Mouse (Mus musculus): Measurements from ENCODE around the gene Tmc8. TPM values are rescaled to one million over a fixed set of nuclear protein-coding genes. Genes with fewer than 3 reads are reported as not detected.

Tmc8 gene
- polyA plus RNA-seq, 1 experiment from 2014 or later = 0.76 TPM

DNA sequence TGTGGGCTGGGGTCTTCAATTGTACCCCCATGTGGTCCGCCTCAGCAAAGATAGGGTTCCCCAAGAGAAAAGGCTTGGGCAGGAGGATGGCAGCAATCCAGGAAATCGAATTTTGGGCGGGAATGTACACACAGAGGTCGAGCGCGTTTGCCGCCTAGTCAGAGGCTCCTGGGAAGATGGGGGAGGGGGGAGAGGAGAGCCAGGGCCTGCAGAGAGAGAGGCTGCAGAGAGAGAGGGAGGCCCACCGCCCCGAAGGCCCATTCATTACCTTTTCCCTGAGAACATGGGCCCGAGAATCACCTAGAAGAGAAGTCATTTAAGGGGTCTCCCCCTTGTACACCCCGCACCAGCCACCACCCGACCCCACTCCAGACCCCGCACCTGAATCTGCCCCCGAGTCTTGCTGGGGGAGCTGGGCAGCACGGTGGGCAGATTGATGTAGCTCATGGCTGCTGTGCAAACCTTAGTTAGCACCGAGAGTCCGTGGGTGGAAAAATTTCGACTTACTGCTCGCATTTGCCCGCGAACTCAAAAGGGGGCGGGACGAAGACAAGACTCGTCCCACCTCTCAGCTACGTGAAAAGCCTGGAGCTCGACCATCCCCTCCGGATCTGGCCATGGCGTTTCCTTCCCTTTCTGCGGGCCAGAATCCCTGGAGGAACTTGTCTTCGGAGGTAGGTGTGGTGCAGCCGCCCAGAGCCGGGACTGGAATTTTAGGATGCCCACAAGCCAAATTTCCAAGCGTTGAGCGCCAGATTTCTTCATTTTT is 43.6 kb downstream of the Tmc8 start, which contains the start of the genes Afmid and Tk1:
Gene Afmid, plus strand, starts transcription at position 592 of the 769 bp plus-strand sequence.
Gene Tk1, minus strand, starts transcription at position 760 of the 769 bp plus-strand sequence.
- under 1% methylated on average over 34 of the region's 34 CpGs for WGBS
- peak; percentile 34; the same call in 1 of the 2 replicates for ATAC-seq

DNA sequence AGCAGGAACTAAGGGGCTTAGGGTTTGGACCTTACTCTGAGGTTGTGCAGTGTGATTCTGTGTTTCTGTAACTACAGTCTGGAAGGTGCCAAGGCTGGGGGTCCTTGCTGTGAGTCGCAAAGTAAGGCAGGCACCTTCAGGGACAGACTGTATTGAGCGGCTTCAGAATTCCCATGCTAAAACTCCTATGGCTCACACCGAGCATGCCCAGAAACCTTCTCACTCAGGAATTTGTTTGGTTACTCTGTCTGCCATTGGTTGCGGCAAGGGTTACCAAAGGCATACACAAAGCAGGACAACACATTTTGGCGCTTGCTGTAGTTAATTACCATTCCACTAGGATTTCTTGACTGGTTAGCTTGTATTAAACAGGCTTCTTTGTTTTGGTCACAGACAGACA is 44.3 kb downstream of the Tmc8 start:
- Histone ChIP-seq H3K9me3 (ENCODE audit: control insufficient read depth, low read length) (no peaks in the 10 kb centered on the region), H3K4me2 (ENCODE audit: low read length) (peak overlapping the region; percentile 95), H3K4me3 (ENCODE audit: low read length) (peak overlapping the region; percentile 53), H3K27me3 (replicated peaks; ENCODE audit: control insufficient read depth, insufficient read depth, low read length) (no peaks in the 10 kb centered on the region), H3K36me3 (ENCODE audit: control insufficient read depth, insufficient read depth, low read length) (no peaks in the 10 kb centered on the region), H3K27ac (ENCODE audit: low read depth, low read length) (peak overlapping the region; percentile 59), H3K9ac (ENCODE audit: low read depth, low read length) (peak overlapping the region; percentile 66), H3K4me1 (ENCODE audit: control insufficient read depth, insufficient read depth, low read depth, low read length) (peaks cover 42% of the 10 kb centered on the region)
- WGBS = 7% methylated on average over 5 of the region's 5 CpGs
- peak; percentile 10; the same call in 1 of the 2 replicates for ATAC-seq

More for the DNA sequence above, 43.6 kb downstream of the Tmc8 start, which contains the start of the genes Afmid and Tk1:
- Histone ChIP-seq H3K27ac (ENCODE audit: low read depth, low read length) (peak within 1 kb of the TSS; percentile 59), H3K9me3 (ENCODE audit: control insufficient read depth, low read length) (no peaks in the 10 kb centered on the region), H3K4me3 (ENCODE audit: low read length) (peak within 1 kb of the TSS; percentile 53), H3K36me3 (ENCODE audit: control insufficient read depth, insufficient read depth, low read length) (no peaks in the 10 kb centered on the region), H3K4me2 (ENCODE audit: low read length) (peak within 1 kb of the TSS; percentile 95), H3K27me3 (replicated peaks; ENCODE audit: control insufficient read depth, insufficient read depth, low read length) (no peaks in the 10 kb centered on the region), H3K9ac (ENCODE audit: low read depth, low read length) (peak within 1 kb of the TSS; percentile 66), H3K4me1 (ENCODE audit: control insufficient read depth, insufficient read depth, low read depth, low read length) (peaks cover 42% of the 10 kb centered on the region)

DNA sequence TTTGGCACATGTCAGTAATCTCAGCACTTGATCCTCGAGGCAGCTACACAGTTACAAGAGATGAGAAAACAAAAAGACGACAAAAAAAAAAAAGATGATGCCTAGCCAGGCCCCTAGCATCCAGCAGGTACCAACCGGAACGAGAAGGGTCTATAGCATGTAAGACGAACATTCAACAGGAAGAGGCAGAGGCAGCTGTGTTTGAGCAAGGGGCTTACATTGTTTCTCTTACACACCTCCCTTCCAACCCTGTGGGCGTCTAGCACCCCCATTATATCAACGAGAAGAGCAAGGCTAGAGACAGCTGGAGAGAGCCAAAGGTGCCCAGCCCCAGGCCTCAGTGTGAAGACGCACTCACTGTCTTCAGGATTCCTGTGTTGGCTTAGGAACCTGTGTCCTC is 45.0 kb downstream of the Tmc8 start:
- WGBS = 73% methylated on average over 8 of the region's 8 CpGs
- H3K4me2 ChIP-seq (ENCODE audit: low read length) = no peak overlapping the region
- H3K4me1 ChIP-seq (ENCODE audit: control insufficient read depth, insufficient read depth, low read depth, low read length) = peaks cover 42% of the 10 kb centered on the region
- H3K4me3 ChIP-seq (ENCODE audit: low read length) = no peak overlapping the region
- H3K36me3 ChIP-seq (ENCODE audit: control insufficient read depth, insufficient read depth, low read length) = no peaks in the 10 kb centered on the region
- H3K9ac ChIP-seq (ENCODE audit: low read depth, low read length) = no peak overlapping the region
- no peak overlapping the region for H3K27ac ChIP-seq (ENCODE audit: low read depth, low read length)
- no peak for ATAC-seq
- no peaks in the 10 kb centered on the region for H3K27me3 ChIP-seq (replicated peaks; ENCODE audit: control insufficient read depth, insufficient read depth, low read length)
- no peaks in the 10 kb centered on the region for H3K9me3 ChIP-seq (ENCODE audit: control insufficient read depth, low read length)

GRCm38 (mm10) chr11:117827386-117827785 is 45.5 kb downstream of the Tmc8 start:
- no peak for ATAC-seq
- no peak overlapping the region for H3K27ac ChIP-seq (ENCODE audit: low read depth, low read length)
- no peak overlapping the region for H3K4me3 ChIP-seq (ENCODE audit: low read length)
- H3K9me3 ChIP-seq (ENCODE audit: control insufficient read depth, low read length) = no peaks in the 10 kb centered on the region
- no peaks in the 10 kb centered on the region for H3K27me3 ChIP-seq (replicated peaks; ENCODE audit: control insufficient read depth, insufficient read depth, low read length)
- peaks cover 44% of the 10 kb centered on the region for H3K4me1 ChIP-seq (ENCODE audit: control insufficient read depth, insufficient read depth, low read depth, low read length)
- WGBS = 73% methylated on average over 3 of the region's 3 CpGs
- no peaks in the 10 kb centered on the region for H3K36me3 ChIP-seq (ENCODE audit: control insufficient read depth, insufficient read depth, low read length)
- H3K9ac ChIP-seq (ENCODE audit: low read depth, low read length) = no peak overlapping the region
- H3K4me2 ChIP-seq (ENCODE audit: low read length) = no peak overlapping the region

- Histone ChIP-seq H3K4me3 (ENCODE audit: low read length) (no peak overlapping the region), H3K9ac (ENCODE audit: low read depth, low read length) (no peak overlapping the region), H3K9me3 (ENCODE audit: control insufficient read depth, low read length) (no peaks in the 10 kb centered on the region), H3K27ac (ENCODE audit: low read depth, low read length) (peak overlapping the region; percentile 46; the same call in 1 of the 2 replicates), H3K4me2 (ENCODE audit: low read length) (no peak overlapping the region), H3K27me3 (replicated peaks; ENCODE audit: control insufficient read depth, insufficient read depth, low read length) (no peaks in the 10 kb centered on the region), H3K36me3 (ENCODE audit: control insufficient read depth, insufficient read depth, low read length) (no peaks in the 10 kb centered on the region), H3K4me1 (ENCODE audit: control insufficient read depth, insufficient read depth, low read depth, low read length) (peaks cover 46% of the 10 kb centered on the region)
- 77% methylated on average over 18 of the region's 18 CpGs for WGBS
- ATAC-seq = no peak
Observed at GRCm38 (mm10) chr11:117828149-117828887, 46.4 kb downstream of the Tmc8 start.

DNA sequence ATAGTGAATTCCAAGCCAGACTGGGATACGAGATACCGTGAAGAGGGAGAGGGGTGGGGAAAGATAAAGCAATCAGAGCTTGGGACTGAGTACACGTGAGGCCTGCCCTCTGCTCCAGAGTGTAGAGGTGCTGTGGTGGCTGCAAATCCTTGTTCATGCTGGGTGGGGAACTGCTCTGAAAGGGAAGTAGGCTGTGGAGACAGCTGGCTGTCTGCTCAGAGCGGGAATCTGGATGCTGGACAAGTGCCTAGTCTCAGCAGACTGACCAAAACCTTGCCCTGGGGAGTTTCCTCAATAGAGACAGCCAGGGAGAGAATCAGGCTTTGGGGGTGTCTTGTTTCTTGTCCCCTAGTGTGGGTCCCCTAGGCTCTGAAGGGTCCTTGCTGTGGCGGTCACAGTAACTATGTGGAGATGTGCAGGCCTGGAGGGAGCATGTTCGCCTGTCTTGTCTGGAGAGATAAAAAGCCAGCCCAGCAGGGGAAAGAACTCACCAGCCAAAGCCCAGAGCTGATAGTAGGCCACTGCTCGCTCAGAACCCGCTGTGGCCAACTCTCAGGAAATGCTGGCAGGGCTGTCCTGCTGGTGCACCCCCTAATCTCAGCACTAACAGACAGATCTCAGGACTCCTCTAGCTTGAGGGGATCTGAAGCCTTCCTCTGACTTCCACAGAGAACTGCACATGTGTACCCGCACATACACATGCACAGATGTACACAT is 47.2 kb downstream of the Tmc8 start:
- H3K27ac ChIP-seq (ENCODE audit: low read depth, low read length) = peak overlapping the region; percentile 46
- H3K36me3 ChIP-seq (ENCODE audit: control insufficient read depth, insufficient read depth, low read length) = no peaks in the 10 kb centered on the region
- no peak overlapping the region for H3K9ac ChIP-seq (ENCODE audit: low read depth, low read length)
- H3K9me3 ChIP-seq (ENCODE audit: control insufficient read depth, low read length) = no peaks in the 10 kb centered on the region
- H3K4me3 ChIP-seq (ENCODE audit: low read length) = no peak overlapping the region
- H3K27me3 ChIP-seq (replicated peaks; ENCODE audit: control insufficient read depth, insufficient read depth, low read length) = no peaks in the 10 kb centered on the region
- H3K4me1 ChIP-seq (ENCODE audit: control insufficient read depth, insufficient read depth, low read depth, low read length) = peaks cover 45% of the 10 kb centered on the region
- ATAC-seq = no peak
- 53% methylated on average over 9 of the region's 9 CpGs for WGBS
- H3K4me2 ChIP-seq (ENCODE audit: low read length) = no peak overlapping the region

DNA sequence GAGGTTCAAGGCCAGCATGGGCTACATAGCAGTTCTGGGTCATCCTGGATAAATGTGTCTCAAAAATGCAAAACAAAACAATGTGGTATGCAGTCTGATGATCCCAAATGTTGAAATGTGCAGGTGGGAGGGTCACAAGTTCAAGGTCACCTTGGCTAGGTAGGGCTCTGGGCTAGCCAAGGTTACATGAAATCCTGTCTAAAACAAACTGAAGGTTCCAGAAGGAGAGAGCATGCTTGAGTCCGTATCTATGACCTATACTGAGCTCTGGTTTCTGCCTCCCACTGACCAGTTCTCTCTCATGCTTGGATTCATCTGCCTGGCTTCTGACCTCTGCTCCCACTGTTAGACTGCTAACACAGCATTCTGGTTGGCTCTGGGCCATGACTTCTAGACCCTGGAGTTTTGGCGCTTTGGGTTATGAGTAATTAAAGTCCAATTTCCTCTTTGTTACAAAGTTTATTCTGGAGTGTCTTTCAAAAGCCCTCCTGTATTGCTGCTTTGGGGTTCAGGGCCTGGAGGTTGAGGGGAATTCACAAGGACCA is 47.9 kb downstream of the Tmc8 start:
- peaks cover 39% of the 10 kb centered on the region for H3K4me1 ChIP-seq (ENCODE audit: control insufficient read depth, insufficient read depth, low read depth, low read length)
- no peak overlapping the region for H3K9ac ChIP-seq (ENCODE audit: low read depth, low read length)
- H3K4me2 ChIP-seq (ENCODE audit: low read length) = no peak overlapping the region
- no peak overlapping the region for H3K27ac ChIP-seq (ENCODE audit: low read depth, low read length)
- H3K4me3 ChIP-seq (ENCODE audit: low read length) = no peak overlapping the region
- no peaks in the 10 kb centered on the region for H3K27me3 ChIP-seq (replicated peaks; ENCODE audit: control insufficient read depth, insufficient read depth, low read length)
- 67% methylated on average over 2 of the region's 2 CpGs for WGBS
- H3K9me3 ChIP-seq (ENCODE audit: control insufficient read depth, low read length) = no peaks in the 10 kb centered on the region
- no peak for ATAC-seq
- H3K36me3 ChIP-seq (ENCODE audit: control insufficient read depth, insufficient read depth, low read length) = no peaks in the 10 kb centered on the region

- no peak overlapping the region for H3K4me2 ChIP-seq (ENCODE audit: low read length)
- no peak for ATAC-seq
- WGBS = 67% methylated on average over 9 of the region's 9 CpGs
- H3K4me1 ChIP-seq (ENCODE audit: control insufficient read depth, insufficient read depth, low read depth, low read length) = peaks cover 33% of the 10 kb centered on the region
- H3K36me3 ChIP-seq (ENCODE audit: control insufficient read depth, insufficient read depth, low read length) = no peaks in the 10 kb centered on the region
- H3K27ac ChIP-seq (ENCODE audit: low read depth, low read length) = no peak overlapping the region
- H3K9ac ChIP-seq (ENCODE audit: low read depth, low read length) = no peak overlapping the region
- no peaks in the 10 kb centered on the region for H3K27me3 ChIP-seq (replicated peaks; ENCODE audit: control insufficient read depth, insufficient read depth, low read length)
- no peaks in the 10 kb centered on the region for H3K9me3 ChIP-seq (ENCODE audit: control insufficient read depth, low read length)
- no peak overlapping the region for H3K4me3 ChIP-seq (ENCODE audit: low read length)
Observed at GRCm38 (mm10) chr11:117830401-117830800, 48.5 kb downstream of the Tmc8 start.
